Mouse (Mus musculus) embryo, embryonic 11.5 days (tissue): ENCODE results near the gene Pkp4.

Source experiments
- DNase-seq: peaks from one replicate; pipeline ENCODE4 v3.0.0-alpha.2; 2012; ENCODE audit warnings: low read depth, low spot score

The Pkp4 gene

DNA sequence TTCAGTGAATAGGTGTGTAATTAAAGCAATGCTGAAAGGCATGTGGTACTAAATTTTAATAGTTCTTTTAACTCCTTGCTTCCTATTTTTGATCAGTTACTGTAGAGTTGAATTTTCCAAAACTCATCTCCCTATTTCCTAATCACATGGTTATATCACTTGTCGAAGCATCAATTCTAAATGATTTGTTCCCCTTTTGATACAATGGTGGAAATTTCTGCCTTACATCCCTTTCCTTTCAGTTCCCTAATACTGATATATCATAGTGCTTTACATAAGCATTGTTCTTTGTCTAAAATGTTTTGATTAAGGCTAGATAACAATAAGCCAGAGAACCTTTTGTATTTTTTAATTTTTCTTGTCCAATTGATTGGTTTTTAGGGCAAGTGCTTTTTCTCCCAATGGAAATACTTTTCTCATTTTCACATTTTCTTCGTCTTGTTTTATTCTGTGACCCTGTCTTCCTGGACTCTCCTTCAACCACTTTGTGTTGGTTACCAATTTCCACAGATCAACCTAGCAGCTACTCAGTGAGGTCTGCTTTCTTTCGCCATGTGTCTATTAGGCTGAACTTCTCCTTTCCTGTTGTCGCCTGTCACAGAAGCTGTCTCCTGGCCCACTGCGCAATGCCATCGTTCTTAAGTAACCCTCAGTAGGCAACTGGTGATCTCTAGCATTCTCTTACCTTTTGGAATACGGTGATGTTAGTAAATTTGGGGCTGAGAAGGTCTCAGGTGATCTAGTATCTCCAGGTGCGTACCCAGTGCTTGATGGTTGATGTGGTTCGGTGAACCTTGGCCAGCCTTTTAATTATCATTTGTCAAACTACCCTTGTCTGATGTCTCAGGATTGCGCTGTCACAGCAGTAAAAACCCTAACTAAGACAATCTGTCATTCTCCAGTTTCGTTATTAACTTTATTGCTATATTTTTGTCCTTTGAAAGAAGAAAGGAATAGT, 23.7 kb downstream of the Pkp4 start:
- DNase-seq, result no peak

DNA sequence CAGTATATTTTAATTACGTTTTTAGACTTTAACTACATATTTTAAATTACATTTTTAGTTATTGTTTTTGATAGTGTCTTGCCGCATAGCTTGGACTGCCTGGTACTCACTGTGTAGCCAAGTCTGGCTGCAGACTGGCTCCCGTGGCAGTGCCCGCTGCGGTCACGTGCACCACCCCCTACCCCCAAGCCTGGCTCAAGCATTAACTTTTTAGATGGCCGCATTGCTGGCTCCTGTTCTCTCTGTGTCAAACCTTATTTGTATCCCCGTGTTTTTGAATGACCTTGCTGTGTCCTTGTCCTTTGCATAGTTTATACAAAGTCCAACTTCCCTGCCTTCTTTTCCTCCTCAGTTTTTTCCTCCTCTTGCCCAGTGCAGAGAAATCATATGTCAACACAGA, 25.5 kb downstream of the Pkp4 start:
- no peak for DNase-seq

DNA sequence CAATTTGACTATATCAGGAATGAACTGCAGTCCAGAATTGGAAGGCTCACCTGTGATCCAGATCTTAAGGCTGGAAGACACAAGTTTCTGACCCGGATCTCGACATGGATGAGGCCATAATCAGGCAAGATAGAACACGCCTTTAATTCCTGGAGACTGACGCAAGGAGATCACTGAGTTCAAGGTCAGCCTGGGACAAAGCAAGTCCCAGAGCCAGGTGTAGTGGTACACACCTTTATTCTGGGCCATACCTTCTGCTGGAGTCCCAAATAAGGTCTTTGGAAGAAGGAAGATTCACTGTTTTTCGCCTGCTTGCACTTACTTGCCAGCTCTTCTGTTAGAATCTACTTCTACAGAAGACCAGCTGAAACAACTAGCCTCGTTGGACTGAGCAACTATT, 26.3 kb downstream of the Pkp4 start:
- no peak for DNase-seq

- DNase-seq, result no peak
Observed at GRCm38 (mm10) chr2:59188306-59188705, 27.7 kb downstream of the Pkp4 start.

DNA sequence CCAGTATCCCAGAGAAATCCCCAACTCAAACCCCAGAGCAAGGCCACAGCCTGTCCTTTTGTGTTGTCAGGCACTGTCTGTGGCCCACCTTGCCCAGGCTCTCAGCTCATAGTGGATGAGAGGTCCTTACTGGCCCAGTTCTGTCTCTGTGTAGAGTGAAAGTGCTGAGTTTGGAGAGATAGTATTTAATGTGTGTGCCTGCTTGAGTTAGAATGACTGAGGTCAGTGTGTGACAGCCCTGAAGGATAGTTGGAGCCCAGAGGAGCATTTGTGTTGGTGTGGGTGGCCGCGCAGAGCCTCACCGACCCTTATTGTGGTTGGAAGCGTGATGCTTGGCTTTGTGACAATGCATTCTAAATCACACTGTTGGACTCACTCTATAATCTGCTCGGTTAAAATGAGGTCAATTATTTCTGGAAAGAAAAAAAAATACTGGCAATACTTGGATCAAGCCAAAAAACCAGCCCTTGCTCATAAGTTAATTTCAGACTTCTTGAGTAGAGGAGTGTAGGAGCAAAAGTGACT, 29.1 kb downstream of the Pkp4 start:
- DNase-seq, result no peak

DNA sequence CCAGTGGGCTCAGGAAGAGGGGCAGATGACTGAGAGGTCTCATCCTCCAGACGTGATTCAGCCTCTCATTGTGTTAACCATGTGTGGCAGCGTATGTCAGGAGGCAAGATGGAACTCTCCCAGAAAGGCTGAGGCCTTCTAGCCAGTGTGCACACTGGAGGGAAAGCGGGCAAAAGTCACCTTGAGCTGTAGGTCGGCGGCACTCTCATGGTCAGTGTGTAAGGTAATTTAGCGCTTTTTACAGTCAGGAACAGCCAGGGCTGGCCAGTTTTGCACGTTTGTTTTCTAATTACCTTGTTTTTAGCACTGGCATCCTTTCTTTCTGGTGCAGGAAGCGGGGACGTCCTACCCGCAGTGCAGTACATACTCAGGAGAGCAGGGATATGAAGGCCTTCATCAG, 29.5 kb downstream of the Pkp4 start:
- DNase-seq, result no peak

GRCm38 (mm10) chr2:59191466-59191865, 30.8 kb downstream of the Pkp4 start:
- no peak for DNase-seq

DNA sequence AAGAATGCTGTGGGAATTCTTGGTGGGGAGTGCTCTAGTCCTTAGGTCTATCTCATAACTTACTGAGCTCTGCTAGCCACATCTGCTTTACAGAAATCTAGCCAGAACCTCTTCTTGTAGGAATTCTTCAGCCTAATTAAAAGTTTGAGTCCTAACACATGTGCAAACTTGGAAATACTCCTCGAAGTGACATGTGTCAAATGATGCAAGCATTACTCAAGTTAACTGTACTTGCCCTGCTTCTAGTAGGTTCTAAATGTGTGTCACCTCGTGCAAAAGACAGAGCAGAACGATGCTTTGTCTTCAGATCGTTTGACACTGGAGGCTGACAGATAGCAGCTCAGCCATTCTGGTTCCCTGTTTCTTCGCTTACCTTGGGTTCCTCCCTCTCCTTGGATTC, 32.5 kb downstream of the Pkp4 start:
- DNase-seq, result no peak

DNA sequence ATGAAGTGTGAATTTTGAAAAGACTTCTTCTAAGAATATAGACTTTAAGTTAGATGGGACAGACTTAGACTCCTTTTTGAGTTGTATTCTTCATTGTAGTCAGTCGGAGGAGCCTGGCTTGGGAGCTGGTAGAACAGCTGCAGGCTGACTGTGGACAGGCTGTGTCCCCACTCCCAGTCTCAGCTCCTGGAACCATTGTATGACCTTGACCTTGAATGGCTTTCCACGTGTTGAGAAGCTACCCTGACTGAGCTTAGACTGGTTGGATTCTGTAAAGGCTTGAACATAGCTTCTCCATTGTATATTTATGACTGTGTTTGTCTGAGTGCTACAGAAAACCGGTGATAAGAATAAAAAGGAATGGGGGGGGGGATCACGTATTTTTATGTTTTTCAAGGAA, 36.5 kb downstream of the Pkp4 start:
- DNase-seq, result no peak

GRCm38 (mm10) chr2:59199476-59199976, 38.9 kb downstream of the Pkp4 start:
- DNase-seq, result no peak

GRCm38 (mm10) chr2:59200511-59200910, 39.9 kb downstream of the Pkp4 start:
- no peak for DNase-seq

- DNase-seq, result no peak
Observed at GRCm38 (mm10) chr2:59202930-59203329, 42.3 kb downstream of the Pkp4 start.

- no peak for DNase-seq
Observed at GRCm38 (mm10) chr2:59203627-59204425, 43.2 kb downstream of the Pkp4 start.

DNA sequence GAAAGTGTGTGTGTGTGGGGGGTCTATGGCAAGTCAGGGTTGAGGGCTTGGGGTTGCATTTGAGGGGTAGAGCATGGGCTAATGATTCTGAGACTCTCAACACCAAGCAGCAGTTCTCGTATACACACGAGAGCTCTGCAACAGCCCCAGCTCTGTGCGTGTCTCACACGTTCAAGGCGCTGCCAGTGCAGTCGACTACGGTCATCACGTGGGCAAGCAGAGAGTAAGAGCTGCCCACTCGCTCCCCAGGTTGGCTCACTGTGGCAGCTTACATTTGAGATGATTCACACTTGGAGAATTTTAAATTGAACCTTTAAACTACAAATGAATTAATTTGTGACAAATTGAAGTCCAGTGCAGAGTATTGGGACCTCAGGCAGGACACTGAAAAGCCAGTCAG, 44.4 kb downstream of the Pkp4 start:
- DNase-seq, result no peak

DNA sequence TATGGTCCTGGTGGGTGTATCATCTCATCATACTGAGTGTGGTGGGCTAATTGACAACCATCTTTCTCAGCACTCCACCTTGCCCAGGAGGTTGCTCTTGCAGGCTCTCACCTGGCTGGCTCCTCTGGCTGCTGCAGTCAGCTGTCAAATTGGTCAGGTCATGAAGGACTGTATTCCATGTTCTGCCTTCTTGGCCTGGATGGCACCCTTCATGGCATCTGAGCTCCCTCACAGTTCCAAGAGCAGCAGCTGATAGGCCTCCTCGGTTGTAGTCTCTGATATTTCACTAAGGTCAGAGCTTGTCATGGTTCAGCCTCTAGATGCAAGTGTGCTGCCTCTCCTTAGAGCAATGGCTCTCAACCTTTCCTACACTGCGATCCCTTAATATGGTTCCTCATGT, 45.5 kb downstream of the Pkp4 start:
- DNase-seq, result no peak

DNA sequence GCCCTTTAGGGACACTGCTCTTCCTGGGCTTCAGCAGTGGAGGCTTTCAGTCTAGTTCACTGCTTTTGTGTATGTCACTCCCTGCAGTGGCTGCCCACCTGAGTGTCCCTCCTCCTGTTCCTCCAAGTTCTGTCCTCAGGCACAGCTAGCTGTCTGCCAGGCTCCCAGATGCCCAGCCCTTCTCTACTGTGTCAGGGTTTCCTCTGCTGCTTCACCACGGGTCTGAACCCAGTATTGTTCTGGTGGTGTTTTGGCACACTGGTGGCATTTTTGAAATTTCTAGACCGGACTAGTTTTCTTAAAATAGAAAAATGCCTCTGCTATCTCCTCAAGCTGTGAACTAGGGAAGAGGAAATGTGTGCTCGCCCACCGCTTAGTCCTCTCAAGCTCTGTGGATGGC, 46.6 kb downstream of the Pkp4 start:
- DNase-seq, result no peak

DNA sequence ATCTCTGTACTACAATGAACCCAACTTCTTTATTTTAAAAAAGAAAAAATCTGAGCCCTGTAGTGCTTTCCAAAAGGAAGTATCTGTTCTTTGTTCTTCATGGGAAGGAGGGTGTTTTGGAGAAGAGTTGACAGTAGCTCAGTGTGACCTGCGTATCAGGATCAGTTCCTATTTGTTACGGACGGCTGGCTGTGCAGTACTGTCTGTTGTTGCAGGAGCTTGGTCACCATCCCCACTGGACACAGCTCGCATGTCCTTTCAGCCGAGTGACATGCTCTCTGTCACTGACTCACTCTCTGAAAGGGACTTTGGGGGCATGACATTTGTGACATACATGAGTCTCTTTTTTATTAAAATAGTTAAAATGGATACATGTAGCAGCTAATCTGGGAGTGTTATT, 47.1 kb downstream of the Pkp4 start:
- DNase-seq, result no peak

GRCm38 (mm10) chr2:59208276-59208675, 47.6 kb downstream of the Pkp4 start:
- DNase-seq, result no peak

DNA sequence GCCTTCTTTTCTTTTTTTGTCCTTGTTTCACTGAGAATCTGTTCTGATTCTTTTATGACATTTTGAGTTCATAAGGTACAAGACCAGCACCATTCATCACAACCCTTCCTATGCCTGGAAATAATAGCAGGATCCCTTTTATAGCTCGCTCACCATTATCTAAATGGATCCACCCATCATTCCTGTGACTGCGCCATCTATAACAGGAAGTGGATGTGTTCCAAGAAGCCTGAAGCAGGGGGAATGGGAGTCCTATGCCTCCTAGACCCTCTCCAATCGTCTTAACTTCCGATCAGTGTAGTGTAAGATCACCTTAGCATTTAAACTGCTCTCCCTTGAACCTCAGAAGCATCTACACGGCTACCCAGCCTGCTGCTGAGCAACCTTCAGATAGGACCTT, 50.4 kb downstream of the Pkp4 start:
- no peak for DNase-seq

- no peak for DNase-seq
Observed at GRCm38 (mm10) chr2:59212430-59212829, 51.8 kb downstream of the Pkp4 start.

DNA sequence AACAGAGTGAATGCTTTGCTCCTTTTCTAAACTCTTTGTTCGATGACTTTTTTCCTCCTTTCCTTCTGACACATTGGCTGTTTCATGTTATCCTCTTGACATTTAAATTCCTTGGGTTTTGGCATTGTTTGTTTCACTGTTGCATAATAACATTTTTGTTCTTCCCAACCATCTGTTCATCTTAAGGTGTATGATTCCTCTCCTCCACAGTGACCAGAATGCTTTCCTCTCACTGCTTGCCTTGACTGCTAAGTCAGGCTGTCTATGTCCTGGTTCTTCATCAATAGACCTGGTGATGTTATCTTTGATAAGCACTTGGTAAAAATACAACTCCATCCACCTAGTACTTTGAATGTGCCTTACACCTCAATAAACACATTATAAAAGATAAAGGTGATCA, 52.2 kb downstream of the Pkp4 start:
- no peak for DNase-seq

DNA sequence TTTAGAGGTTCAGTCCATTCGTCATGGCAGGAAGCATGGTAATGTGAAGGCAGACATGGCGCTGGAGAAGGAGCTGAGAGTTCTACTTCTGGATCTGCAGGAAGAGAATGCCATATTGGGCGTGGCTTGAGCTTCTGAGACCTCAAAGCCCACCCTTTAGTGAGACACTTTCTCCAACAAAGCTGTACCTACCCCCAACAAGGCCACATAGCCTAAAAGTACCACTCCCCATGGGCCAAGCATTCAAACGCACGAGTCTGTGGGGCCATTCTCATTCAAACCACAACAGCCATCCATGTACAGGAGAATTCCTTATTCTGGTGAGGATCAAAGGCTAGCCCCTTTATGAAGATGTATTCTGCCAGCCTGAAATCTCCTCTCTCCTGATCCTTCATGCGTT, 57.3 kb downstream of the Pkp4 start:
- no peak for DNase-seq
